Mouse (Mus musculus) urinary bladder, postnatal 36 days (tissue): ENCODE measurements around the gene Cyth3.

ENCODE experiments used
- DNase-seq, 2 experiments: peaks; one replicate each; pipeline ENCODE4 v3.0.0; 2022; ENCODE audit warnings: low spot score in 2 of 2, mixed read lengths in 1 of 2

Cyth3 gene

GRCm38 (mm10) chr5:143616116-143616515, 6.1 kb upstream of the Cyth3 start:
- no peak for DNase-seq

GRCm38 (mm10) chr5:143616657-143617329, 5.5 kb upstream of the Cyth3 start:
- DNase-seq = no peak

- no peak for DNase-seq
These were observed 4.6 kb upstream of the Cyth3 start for GRCm38 (mm10) chr5:143617487-143618209.

- DNase-seq = no peak
These were observed 3.7 kb upstream of the Cyth3 start for GRCm38 (mm10) chr5:143618585-143618984.

GRCm38 (mm10) chr5:143620196-143620595, 2.1 kb upstream of the Cyth3 start:
- DNase-seq = no peak

GRCm38 (mm10) chr5:143620941-143621340, 1.3 kb upstream of the Cyth3 start:
- DNase-seq = peak in 1 of 2 experiments; percentile 55

GRCm38 (mm10) chr5:143622623-143623150, 440 bp downstream of the Cyth3 start:
- DNase-seq = no peak

- no peak for DNase-seq
These were observed 1.4 kb downstream of the Cyth3 start for GRCm38 (mm10) chr5:143623356-143624295.

GRCm38 (mm10) chr5:143624449-143624848, 2.2 kb downstream of the Cyth3 start:
- DNase-seq = no peak

GRCm38 (mm10) chr5:143625497-143625896, 3.2 kb downstream of the Cyth3 start:
- DNase-seq = peak in 1 of 2 experiments; percentile 21

- DNase-seq = no peak
These were observed 3.8 kb downstream of the Cyth3 start for GRCm38 (mm10) chr5:143625940-143626588.

- DNase-seq = no peak
These were observed 5.3 kb downstream of the Cyth3 start for GRCm38 (mm10) chr5:143627507-143627906.

- no peak for DNase-seq
These were observed 5.7 kb downstream of the Cyth3 start for GRCm38 (mm10) chr5:143627926-143628325.

- DNase-seq = no peak
These were observed 7.4 kb downstream of the Cyth3 start for GRCm38 (mm10) chr5:143629686-143630085.

- no peak for DNase-seq
These were observed 8.0 kb downstream of the Cyth3 start for GRCm38 (mm10) chr5:143630214-143630613.

- no peak for DNase-seq
These were observed 8.5 kb downstream of the Cyth3 start for GRCm38 (mm10) chr5:143630738-143631137.

GRCm38 (mm10) chr5:143631559-143631958, 9.3 kb downstream of the Cyth3 start:
- DNase-seq = no peak

GRCm38 (mm10) chr5:143632674-143633557, 10.7 kb downstream of the Cyth3 start:
- DNase-seq = no peak

- DNase-seq = no peak
These were observed 11.3 kb downstream of the Cyth3 start for GRCm38 (mm10) chr5:143633558-143633871.

- DNase-seq = no peak
These were observed 11.6 kb downstream of the Cyth3 start for GRCm38 (mm10) chr5:143633877-143634276.
